Mouse (Mus musculus) left cerebral cortex, adult 8-10 months (tissue): ENCODE data around the gene Nfkbid. TPM values are rescaled to one million over a fixed set of nuclear protein-coding genes. Genes with fewer than 3 reads are reported as not detected.

Experiments used
- DNase-seq, 2 experiments: peaks; one replicate each; pipeline ENCODE4 v3.0.0; 2022; ENCODE audit warnings: low spot score in 2 of 2
- total RNA-seq, 4 experiments: library from RNA; stranded (reverse); gene quantifications; 2 replicates each; pipeline ENCODE4 v1.2.4; 2022

Nfkbid gene
- 1 to 10 TPM; 2.2 to 4.5 (median 2.8) TPM for total RNA-seq

DNA sequence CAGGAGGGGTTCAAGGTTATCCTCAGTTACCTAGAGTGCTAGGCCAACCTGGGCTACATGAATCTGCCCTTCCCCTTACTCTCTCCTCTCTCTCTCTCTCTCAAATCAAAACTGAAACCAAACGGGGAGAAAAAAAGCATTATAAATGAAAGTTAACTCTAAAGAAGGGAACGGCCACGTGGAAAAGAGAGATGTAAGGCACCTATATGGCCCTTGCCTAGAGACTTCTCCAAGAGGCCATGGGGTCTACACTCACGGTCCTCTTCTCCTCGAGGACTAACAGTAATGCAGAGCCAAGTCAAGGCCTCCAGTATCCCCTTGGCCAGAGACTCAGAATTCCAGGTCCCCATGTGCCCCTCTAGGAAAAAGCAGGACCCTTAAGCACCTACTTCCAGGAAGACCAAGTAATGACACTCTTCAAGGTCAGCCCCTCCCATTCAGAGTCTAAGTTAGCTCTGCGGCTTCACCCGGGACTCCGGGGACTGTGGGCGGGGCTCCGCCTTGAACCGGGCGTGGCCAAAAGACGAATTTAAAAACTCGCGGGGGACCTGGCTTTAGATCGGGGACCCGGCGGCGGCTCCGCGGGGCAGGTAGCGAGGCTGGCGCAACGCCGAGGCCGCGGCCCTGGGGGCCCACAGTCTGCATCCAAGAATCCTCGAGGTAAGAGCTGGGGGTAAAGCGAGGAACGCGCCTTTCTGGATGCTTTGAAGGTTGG is at the start of gene Nfkbid:
Gene Nfkbid (plus strand): TSS at position 558 of the 715 bp plus-strand sequence.
- no peak for DNase-seq

DNA sequence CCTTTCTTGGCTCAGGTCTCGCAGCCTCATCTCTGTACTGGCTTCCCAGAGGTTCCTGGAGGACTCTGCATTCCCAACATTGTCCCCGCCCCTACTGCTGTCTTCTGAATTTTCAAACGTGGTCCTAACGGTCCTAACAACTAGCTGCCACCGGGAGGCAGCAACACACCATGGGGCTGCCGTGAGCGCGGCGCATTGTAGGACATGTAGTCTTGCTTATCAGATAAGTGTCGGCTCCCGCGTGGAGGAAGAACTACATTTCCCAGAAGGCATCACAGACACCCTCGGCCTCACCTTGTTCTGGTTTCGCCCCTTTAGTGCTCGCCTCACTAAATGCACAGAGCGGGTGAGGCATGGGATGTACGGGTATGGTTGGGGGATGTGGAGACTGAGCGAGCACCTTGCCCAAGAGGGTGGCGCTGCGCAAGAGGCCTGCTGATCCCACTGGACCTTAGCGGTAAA is 48.0 kb upstream of the Nfkbid start:
- DNase-seq = peak; percentile 85 to 97

DNA sequence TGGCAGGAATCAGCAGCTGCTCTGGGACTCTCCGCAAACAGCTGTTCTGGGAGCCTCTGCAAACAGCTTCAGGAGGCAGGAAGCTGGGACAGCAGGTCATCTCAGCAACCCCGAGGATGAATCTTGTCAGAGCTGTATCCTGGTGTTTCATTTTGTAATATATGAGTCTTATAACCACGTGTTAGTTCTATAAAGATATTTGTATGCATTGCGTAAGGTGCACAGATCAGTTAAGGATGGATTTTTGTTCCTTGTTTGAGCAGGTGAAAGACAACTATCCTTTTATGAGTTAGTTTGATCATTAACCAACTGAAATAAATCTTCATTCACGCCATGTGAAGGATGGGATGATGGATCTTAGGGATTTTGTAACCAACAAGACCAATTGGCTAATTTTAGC is 41.5 kb upstream of the Nfkbid start:
- no peak for DNase-seq

DNA sequence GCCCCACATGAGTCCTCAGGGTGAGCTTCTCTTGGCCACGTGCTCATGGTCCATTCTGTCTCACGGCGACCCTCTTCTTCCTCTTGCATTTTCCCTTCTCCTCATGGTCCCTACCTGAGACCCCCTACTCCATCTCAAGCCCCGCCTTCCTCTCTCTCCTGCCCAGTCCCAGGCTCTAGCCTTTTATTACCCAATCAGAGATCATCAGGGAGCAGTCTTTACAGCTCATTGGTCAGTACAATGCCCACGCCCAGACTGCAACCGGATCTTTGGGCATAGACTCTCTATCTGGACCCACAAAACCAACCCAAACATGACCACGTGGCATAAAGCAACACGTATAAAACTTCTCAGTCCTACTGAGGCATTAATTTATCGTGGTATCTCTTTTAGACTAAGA is 37.4 kb upstream of the Nfkbid start:
- no peak for DNase-seq

DNA sequence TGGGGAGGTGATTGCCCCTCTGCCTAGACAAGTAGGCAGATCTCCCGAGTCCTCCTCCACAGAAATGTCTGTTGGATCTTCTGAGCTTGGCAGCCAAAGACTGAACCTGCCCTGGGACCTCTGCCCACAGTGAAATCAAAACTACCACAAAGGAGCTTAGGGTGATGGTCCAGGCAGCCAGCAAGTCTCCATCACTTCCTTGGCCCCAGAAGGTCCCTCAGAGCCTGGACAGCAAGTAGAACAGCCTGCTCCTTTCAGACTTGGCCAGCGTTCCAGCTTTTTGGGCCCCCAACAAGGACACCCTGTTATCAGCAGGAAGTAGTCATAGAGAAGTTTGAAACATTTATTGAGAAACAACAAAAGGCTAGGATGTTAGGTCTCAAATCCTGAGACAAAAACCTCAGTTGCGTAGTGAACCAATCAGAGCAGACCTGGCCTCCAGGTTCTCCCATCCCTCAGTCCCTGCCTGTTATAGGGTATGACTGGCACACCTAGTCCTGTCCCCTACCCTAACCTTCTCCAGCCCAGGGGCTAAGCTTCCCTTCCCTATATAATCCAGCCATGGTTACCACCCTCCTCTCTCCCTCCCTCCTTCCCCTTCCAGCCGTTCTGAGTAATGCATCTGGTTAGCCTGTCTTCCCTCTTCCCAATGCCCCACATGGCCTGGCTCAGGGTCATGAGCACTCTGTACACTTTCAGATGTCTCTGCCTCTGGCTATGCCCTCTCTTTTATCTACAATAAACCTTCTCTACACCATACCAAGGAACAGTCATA is 28.6 kb upstream of the Nfkbid start:
- no peak for DNase-seq

DNA sequence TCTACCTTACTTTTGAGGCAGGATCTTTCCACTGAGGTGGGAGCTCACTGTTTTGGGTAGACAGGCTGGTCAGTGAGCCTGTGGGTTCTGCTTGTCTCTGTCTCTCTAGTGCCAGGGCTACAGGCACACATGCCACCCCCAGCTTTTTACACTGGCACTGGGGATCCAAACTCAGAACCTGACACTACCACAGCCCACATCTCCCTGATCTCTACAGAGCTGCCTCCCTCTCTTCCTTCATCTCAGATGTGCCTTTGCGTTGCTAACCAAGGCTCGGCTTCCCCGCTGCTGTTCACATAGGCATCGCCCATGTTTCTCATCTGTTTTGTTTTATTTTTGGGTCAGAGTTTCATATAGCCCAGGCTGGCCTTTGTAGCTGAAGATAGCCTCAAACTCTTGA is 27.9 kb upstream of the Nfkbid start:
- no peak for DNase-seq

DNA sequence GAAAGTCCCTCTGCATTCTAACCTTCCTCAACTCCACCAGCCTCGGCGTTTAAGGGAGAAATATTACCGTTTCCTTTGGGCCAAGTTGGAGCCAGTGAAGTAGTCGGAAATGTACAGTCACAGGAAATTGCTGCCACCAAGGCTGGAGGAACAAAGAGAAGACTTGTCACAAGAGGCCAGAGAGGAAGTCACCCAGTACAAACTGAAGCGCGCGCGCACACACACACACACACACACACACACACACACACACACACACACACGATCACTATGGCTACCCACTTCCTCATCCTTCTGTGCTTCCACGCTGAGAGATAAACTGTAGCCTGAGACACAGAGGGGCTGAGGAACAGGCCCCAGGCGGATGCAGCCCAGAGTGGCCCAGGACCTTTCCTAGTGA is 27.2 kb upstream of the Nfkbid start:
- DNase-seq = no peak

DNA sequence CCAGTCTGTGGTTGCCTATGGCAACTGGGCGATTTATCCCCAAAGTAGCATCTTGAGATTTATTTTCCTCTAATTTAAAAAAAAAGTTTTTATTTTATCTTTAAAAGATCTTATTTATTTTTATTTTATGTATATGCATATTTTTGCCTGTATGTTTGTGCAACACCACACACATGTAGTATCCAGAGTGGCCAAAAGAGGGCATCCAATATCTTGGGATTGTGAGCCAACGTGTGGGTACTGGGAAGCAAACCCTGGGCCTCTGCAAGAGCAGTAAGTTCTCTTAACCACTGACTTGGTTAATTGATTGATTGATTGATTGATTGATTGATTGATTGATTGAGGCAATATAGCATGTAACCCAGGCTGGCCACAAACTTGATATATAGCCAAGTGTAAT is 26.7 kb upstream of the Nfkbid start:
- no peak for DNase-seq

DNA sequence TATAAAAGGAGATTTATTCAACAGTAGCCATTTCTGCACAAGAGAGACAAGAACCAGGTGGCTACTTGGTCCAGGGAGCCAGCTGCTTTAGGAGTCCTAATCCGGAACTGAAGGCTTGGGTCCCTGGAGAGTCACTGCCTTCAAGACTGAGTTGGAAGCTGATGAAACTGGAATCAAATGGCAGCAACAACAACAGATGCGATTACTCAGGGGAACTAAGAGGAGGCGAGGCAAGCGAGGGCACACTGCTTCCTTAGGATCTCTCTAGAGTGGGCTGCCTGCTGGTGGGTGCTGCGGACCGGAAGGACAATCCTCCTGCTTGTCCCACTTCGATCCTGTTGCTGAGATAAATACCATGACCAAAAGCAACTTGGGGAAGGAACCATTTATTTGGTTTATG is 21.9 kb upstream of the Nfkbid start:
- no peak for DNase-seq

DNA sequence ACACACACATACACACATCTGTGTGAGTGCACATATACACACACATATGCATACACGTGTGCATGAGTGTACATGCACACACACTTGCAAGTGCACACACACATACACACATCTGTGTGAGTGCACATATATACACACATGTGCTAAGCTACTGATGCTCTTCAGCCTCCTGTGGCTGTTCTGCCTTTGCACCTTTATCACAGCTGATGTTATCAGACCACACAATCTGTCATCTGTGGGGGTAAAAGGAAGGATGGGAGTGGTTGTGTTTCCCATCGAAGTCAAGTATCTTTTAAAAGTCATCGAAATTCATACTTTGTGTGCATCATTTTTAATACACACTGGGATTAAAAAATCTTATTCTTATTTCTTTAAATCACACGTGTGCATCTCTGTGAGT is 19.2 kb upstream of the Nfkbid start:
- DNase-seq = no peak

DNA sequence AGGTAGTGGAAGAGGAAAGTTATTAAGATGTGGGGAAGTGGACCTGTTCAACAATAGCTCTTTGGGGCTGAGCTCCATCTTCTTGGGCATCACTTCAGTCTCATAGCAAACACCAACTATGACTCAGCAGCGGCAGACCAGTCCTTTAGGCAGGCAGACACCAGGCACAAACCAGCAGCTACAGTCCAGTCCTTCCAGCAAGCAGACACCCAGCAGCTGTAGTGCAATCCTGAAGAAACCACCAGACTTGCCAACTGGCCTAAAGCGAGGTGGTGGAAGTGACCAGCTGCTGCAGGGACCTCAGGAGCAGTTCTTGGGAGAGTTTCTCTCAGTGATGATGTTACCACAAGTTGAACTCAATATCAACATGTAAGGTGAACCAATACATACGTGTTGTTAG is 12.9 kb upstream of the Nfkbid start:
- DNase-seq = no peak

DNA sequence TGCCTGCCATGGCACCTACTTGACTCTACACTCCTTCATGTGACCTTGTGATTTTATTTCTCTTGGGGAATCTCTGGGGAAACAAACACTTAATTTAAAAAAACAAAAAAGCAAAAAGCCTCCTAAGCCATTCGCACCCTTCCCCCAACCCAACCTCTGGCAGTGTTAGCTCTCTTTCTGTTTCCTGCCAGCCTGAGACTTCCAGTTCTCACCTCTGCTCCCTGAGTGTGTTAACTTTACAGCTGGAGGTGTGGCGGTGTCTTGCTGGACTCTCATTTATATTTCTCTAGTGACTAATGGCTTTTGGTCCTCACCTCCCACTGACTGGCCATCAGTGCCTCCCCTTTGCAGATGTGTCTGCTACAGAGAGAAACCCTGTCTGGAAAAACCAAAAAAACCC is 11.7 kb upstream of the Nfkbid start:
- DNase-seq = no peak

DNA sequence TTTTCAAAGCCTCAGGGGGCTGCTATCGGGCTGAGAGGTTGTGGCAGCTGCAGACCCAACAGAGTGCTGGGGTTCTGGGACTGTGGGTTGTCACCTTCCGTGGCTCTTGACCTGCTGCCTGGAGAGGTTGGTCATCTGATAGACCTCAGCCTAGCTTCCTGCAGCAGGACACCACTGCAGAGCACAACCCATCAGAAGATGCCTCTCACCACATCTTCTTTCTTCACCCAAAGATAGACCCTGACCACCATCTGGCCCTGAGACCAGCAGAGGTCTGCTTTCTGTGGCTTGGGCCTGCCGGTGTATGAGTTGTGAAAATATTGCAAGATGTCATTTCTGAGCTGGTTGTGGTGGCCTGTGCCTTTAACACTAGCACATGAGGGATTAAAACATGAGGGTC is 10.5 kb upstream of the Nfkbid start:
- DNase-seq = no peak

DNA sequence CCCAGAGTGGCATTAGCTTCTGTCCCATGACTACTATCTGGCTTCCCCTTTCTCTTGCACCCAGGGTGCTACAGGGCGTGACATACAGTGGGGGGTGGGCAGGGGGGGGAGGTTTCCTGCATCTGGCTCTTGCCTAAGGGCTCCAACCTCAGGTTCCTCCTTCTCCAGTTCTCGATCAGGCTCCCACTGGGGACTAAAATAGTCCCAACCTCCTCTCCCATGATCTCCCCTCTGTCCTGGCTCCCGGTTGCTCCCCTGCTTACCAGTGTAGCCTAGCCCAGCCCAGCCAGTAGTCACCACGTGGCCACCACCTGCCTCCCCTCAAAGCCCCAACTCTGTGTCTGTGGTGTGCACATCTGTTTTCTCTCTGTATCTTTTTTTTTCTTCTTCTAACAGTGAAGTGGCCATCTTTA is 8.8 kb upstream of the Nfkbid start:
- DNase-seq = no peak

DNA sequence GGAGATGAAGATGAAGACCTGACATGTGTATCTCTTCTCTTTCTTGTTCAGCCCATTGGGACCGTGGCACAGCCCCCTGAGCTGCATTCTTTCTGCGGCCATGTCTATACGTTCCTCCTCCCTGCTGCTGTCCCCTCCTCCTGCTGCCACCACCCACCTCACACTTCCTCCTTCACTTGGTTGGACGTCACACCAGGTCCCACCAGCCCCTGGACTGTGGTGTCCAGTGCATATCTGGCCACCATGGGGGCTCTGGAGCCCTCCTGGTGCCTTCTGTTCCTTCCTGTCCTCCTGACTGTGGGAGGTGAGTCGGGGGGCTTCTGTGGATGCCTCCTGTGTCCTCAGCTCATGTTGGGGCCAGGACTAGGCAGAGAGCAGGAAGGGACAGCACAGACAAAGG is 7.9 kb upstream of the Nfkbid start, which contains the start of gene Tyrobp:
Gene Tyrobp (plus strand): TSS at position 165 of the 400 bp plus-strand sequence.
- DNase-seq = no peak

DNA sequence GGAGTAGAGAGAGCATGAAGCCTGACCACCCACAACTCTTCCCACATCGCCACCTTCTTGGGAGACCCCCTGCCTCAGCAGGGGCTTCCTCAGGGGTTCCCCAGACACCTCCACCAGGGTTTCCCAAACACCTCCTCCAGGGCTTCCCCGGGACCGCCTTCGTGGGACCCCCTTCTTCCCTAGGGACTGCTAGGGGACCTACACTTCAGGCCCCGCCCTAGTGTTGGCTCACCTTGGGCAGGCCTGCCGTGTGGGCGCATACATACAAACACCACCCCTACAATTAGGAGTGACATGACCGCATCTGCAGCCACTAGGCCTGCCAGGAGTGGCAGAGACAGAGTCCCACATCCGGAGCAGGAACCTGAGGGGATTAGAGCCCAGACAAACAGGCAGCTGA is 3.7 kb upstream of the Nfkbid start:
- DNase-seq = no peak

DNA sequence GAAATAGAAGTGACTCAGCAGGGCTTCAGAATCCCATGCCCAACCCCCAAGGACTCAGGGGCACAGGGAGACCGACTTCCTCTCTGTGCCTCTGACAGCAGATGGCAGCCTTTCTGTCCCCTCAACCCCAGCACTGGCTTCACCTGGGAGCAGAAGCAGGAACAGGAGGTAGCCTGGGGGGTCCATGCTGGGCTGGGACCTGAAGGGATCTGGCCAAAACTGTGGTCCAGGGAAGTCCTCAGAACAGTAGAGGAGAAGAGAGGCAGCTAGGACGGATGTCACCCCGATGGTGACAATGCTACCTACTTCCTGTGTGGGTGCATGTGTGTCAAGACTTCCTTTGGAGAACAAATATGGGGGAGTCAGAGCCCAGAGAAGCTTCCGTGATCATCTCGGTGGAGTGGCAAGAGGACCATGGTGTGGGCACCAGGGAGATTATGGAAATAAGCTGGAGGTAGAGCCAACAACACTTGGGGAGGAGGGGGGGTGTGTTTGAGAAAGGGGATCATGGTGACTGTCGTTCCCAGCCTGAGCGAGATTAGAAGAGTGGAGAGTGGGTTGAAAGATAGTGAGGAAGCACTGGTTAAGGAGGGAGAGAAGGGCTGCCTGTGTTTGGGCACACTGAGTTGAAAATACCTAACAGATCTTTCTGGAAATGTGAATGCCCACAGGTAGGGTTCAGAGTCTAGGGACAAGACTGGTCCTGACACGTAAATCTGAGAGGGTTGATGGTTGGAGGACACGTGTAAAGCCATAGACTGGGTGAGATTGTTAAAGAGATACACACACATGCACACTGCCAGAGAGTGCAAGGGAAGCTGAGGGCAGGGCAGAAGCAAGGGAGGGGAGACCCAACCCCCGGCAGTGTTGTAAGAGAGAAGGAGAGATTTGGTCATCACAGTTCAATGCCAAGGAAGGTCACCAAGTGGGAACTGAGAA is 1.7 kb upstream of the Nfkbid start, which contains the start of gene Hcst:
Gene Hcst (minus strand): TSS at position 294 of the 939 bp plus-strand sequence.
- no peak for DNase-seq

DNA sequence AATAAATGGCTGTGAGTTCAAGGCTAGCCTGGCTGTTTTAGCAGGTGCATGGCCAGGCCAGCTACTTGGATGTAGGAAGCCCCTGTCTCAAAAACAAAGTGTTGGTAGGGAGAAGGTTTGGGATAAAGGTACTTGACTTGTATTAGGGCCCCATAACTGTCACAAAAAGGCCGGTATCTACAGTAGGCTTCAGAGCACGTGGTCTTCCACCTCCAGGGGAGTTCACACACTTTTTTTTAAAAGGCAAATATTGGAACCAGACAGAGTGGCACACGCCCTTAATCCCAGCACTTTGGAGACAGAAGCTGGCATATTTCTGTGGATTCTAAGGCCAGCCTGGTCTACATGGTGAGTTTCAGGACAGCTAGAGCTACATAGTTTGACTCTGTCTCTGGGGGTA is 859 bp upstream of the Nfkbid start:
- no peak for DNase-seq

DNA sequence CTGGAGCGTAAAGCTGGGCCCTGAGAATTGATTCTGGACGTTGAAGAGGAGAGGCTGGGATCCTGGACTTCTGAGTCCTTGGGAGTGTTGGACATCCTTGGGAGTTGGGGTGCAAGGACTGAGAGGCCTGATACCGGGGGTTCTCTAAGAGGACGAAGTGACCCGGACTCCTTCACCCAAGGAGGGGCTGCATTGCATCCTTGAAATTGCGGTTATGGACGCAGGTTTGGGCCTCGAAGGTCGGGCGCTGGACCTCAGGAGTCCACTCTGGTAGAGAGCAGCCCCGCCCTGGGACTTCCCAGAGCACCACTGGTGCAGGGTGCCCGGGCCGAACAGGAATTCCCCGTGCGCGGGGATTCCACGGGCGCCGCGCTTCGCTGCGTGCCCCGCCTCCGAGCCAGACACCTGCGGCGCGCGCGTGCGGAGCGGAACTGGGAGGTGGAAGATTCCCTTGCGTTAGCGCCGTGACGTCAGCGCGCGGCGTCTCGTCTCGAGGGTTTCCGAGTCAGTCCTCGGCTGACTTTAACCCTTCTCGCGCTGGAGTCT is 431 bp downstream of the Nfkbid start:
- peak; percentile 87 to 92 for DNase-seq

DNA sequence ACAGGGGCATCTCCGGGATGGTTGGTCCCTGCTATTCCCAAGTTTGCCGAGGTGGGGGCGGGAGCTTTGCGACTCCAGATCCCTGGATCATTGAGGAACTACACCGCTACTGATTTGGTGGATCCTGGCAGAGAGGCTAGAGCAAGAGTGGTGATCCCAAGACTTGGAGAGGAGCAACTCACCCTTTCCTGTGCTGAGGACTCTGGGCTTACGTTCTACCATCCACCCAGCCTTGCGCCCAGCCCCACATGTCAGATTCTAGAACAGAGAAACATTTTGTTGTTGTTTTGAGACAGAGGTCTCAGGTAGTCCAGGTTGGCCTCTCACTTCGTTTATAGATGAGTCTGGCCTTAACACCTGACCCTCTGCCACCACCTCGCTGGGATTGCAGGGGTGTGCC is 1.0 kb downstream of the Nfkbid start:
- no peak for DNase-seq

DNA sequence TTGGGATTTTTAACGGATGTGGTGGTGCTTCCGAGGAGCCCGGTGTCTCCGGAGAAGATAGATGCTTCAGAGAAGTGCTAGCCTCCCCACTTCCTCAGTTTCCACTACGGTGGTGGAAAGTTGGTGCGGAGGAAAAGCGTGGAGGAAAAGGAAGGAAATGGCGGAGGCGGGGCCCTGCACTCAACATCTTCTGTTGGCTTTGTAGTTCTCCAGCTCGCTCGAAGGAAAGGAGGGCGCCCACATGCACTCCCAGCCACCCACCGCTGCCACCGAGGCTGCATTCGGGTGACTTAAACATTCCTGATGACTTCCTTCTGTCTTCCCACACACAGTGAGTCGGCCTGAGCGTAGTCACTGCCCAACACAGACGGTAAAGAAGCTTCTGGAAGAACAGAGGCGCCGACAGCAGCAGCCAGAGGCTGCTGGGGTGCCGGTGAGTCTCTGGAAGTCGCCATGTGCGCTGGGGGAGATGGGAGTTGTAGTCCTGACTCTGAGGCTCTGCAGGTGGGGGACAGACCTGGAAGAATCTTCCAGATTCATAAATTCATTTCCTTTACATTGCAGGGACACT is 1.6 kb downstream of the Nfkbid start:
- peak; percentile 52 to 63 for DNase-seq
